7 mouse cellular contexts compared by ENCODE assay signal in the genomic region with DNA sequence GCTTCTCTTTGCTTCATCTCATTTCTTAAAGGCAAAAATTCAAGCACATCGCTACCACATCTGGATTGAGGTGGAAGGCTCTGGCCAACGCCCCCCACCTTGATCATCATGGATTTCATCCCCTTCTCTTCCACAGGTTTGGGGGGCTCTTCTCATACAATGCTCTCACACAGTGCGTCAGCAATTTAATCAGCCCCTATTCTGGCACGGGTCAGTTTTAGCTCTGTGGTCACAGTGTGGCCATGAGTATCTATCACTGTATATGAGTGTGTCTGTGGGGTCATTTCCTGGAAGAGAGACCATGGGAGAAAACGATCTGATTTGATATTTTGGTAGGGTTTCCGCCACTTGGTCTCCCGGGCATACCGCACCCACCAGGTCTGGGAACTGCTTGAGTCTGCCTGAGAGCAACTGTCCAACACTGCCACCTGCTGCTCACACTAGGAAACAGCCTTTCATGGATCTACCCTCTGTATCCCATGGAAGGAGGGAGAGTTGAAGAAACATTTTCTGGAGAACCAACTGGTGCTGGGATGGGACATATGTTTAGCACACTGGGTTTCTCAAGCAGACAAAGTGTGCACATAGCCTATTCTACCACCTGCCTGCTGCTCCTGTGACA. TPM values are rescaled to one million over a fixed set of nuclear protein-coding genes. Genes with fewer than 3 reads are reported as not detected.
DNase-seq lines count a peak whose midpoint lies in the region; ATAC-seq and TF ChIP-seq lines count a peak whose summit lies in the region.

No protein-coding gene starts in this region.

- 42% methylated on average over 8 of the region's 8 CpGs for WGBS in midbrain, postnatal 0 days

- peak; percentile 69 for DNase-seq in adrenal gland, adult 8-10 months
- peak; percentile 80 for DNase-seq in gastrocnemius, postnatal 14 days
- peak; percentile 86 for DNase-seq in kidney, adult 18-20 months
- peak; percentile 89 for DNase-seq in left cerebral cortex, postnatal 4 days
- peak; percentile 91 for DNase-seq in midbrain, postnatal 0 days (ENCODE audit: low spot score)
- peak; percentile 37 to 66 for DNase-seq in spleen, postnatal 14 days (ENCODE audit: low spot score in 2 of 2)

- H3K4me1 ChIP-seq in cortical plate, adult 2 months (ENCODE audit: control insufficient read depth, insufficient read depth, low read length) = no peaks in the 10 kb centered on the region
- H3K4me1 ChIP-seq in midbrain, postnatal 0 days (ENCODE audit: insufficient read depth, low read length) = no peaks in the 10 kb centered on the region

- no peak for TF ChIP-seq POLR2A in cortical plate, adult 2 months (IDR thresholded peaks at IDR 0.05; ENCODE audit: extremely low read depth, insufficient read depth, low read length)

- intact Hi-C loops in gastrocnemius, postnatal 14 days (cut with DNase I; ENCODE audit: low total_unique reads) = no loop called here
- intact Hi-C loops in left cerebral cortex, postnatal 4 days (cut with DNase I) = loop anchor here (1.0 kb wide), 1 partner anchor 147 kb away; no protein-coding TSS in a partner anchor

- peak; percentile 100 for TF ChIP-seq CTCF in cortical plate, adult 2 months (IDR thresholded peaks at IDR 0.05; ENCODE audit: extremely low read depth, insufficient read depth, low read length)
- peak; percentile 98 for TF ChIP-seq CTCF in midbrain, postnatal 0 days (IDR thresholded peaks at IDR 0.05)

- H3K9me3 ChIP-seq in midbrain, postnatal 0 days (ENCODE audit: low read length) = no peaks in the 10 kb centered on the region

- H3K27ac ChIP-seq in cortical plate, adult 2 months (ENCODE audit: insufficient read depth, low read length) = no peak overlapping the region
- no peak overlapping the region; the same call in 1 of the 2 replicates for H3K27ac ChIP-seq in midbrain, postnatal 0 days (ENCODE audit: low read depth, low read length)

- H3K27me3 ChIP-seq in midbrain, postnatal 0 days (ENCODE audit: insufficient read depth, low read length) = no peaks in the 10 kb centered on the region

- peak; percentile 81 for ATAC-seq in midbrain, postnatal 0 days (ENCODE audit: low FRiP score)

- no peak overlapping the region for H3K4me3 ChIP-seq in cortical plate, adult 2 months (ENCODE audit: insufficient read depth, low read length)
- H3K4me3 ChIP-seq in midbrain, postnatal 0 days (ENCODE audit: low read depth, low read length) = no peak overlapping the region

- H3K36me3 ChIP-seq in midbrain, postnatal 0 days (ENCODE audit: insufficient read depth, low read length) = no peaks in the 10 kb centered on the region

- H3K9ac ChIP-seq in midbrain, postnatal 0 days (replicated peaks; ENCODE audit: low read length, poor library complexity, severe bottlenecking) = no peak overlapping the region

- H3K4me2 ChIP-seq in midbrain, postnatal 0 days (ENCODE audit: low read depth, low read length, poor library complexity, severe bottlenecking) = no peak overlapping the region

RNA-seq across cellular contexts. Expression of gene Ptgis, which starts 21.1 kb away (rescaled TPM):
- 10 to 100 TPM; 26.8 to 54.4 (median 40.8) TPM for total RNA-seq in adrenal gland, adult 8-10 months (2022)
- polyA plus RNA-seq in cortical plate, adult 2 months (2012; rRNA removed) = 2.0 and 2.1 TPM in 2 replicates
- total RNA-seq in gastrocnemius, postnatal 14 days (2021) = 10 to 100 TPM in 1 of 2 experiments, 1 to 10 TPM in 1; 8.0 to 11.1 TPM
- total RNA-seq in left cerebral cortex, postnatal 4 days (2021) = 1 to 10 TPM; 2.6 to 3.2 TPM
- total RNA-seq in midbrain, postnatal 0 days (2014; rRNA removed) = 4.3 and 6.1 TPM in 2 replicates
- polyA plus RNA-seq in midbrain, postnatal 0 days (2015; fragmentation: Nextera tagmentation; extraction: Ambion mirVana) = 3.9 and 4.7 TPM in 2 replicates

RNA-seq across cellular contexts. Expression of gene Kcnb1, which starts 29.3 kb away (rescaled TPM):
- 10 to 100 TPM; 12.6 to 27.7 (median 18.8) TPM for total RNA-seq in adrenal gland, adult 8-10 months (2022)
- 63.5 and 68.7 TPM in 2 replicates for polyA plus RNA-seq in cortical plate, adult 2 months (2012; rRNA removed)
- total RNA-seq in gastrocnemius, postnatal 14 days (2021) = 10 to 100 TPM; 21.2 to 23.8 TPM
- total RNA-seq in left cerebral cortex, postnatal 4 days (2021) = 10 to 100 TPM; 46.5 to 50.9 TPM
- 29.8 and 30.0 TPM in 2 replicates for total RNA-seq in midbrain, postnatal 0 days (2014; rRNA removed)
- polyA plus RNA-seq in midbrain, postnatal 0 days (2015; fragmentation: Nextera tagmentation; extraction: Ambion mirVana) = 5.6 and 6.4 TPM in 2 replicates
